Mouse (Mus musculus) T-helper 1 cell (primary cell): ENCODE data around the gene Ero1lb.

Source experiments
- in situ Hi-C: fragments of 300-600 bp; cut with MboI, MseI; formaldehyde crosslinking; loops from one replicate; pipeline ENCODE4 v1.15.1; 2025; ENCODE audit warnings: high pct_unique_total_duplicates

Gene Ero1lb

GRCm38 (mm10) chr13:12565621-12566390 lies at the start of gene Ero1lb:
Ero1lb (plus strand) TSS chr13:12565874.
- in situ Hi-C loops: no loop called here

- in situ Hi-C loops: no loop called here
Observed at GRCm38 (mm10) chr13:12519371-12519770, 46.3 kb upstream of the Ero1lb start.

GRCm38 (mm10) chr13:12519955-12520584 lies 45.6 kb upstream of the Ero1lb start, which contains the start of gene Edaradd:
Edaradd (minus strand) TSS chr13:12520438.
- in situ Hi-C loops: no loop called here

- in situ Hi-C loops: no loop called here
Observed at GRCm38 (mm10) chr13:12522346-12522745, 43.3 kb upstream of the Ero1lb start.

GRCm38 (mm10) chr13:12525678-12526077 lies 40.0 kb upstream of the Ero1lb start:
- in situ Hi-C loops: no loop called here

GRCm38 (mm10) chr13:12534628-12535027 lies 31.0 kb upstream of the Ero1lb start:
- in situ Hi-C loops: no loop called here

- in situ Hi-C loops: no loop called here
Observed at GRCm38 (mm10) chr13:12537971-12538370, 27.7 kb upstream of the Ero1lb start.

GRCm38 (mm10) chr13:12539716-12540115 lies 26.0 kb upstream of the Ero1lb start:
- in situ Hi-C loops: no loop called here

GRCm38 (mm10) chr13:12540119-12540518 lies 25.6 kb upstream of the Ero1lb start:
- in situ Hi-C loops: no loop called here

- in situ Hi-C loops: no loop called here
Observed at GRCm38 (mm10) chr13:12542006-12542981, 23.4 kb upstream of the Ero1lb start.

GRCm38 (mm10) chr13:12543246-12543645 lies 22.4 kb upstream of the Ero1lb start:
- in situ Hi-C loops: no loop called here

GRCm38 (mm10) chr13:12543880-12544568 lies 21.6 kb upstream of the Ero1lb start:
- in situ Hi-C loops: no loop called here

GRCm38 (mm10) chr13:12554211-12554610 lies 11.5 kb upstream of the Ero1lb start:
- in situ Hi-C loops: no loop called here

- in situ Hi-C loops: no loop called here
Observed at GRCm38 (mm10) chr13:12559044-12559443, 6.6 kb upstream of the Ero1lb start.

GRCm38 (mm10) chr13:12559462-12560120 lies 6.1 kb upstream of the Ero1lb start:
- in situ Hi-C loops: no loop called here

GRCm38 (mm10) chr13:12561729-12562128 lies 3.9 kb upstream of the Ero1lb start:
- in situ Hi-C loops: no loop called here

GRCm38 (mm10) chr13:12562256-12562655 lies 3.4 kb upstream of the Ero1lb start:
- in situ Hi-C loops: no loop called here

- in situ Hi-C loops: no loop called here
Observed at GRCm38 (mm10) chr13:12567936-12568335, 2.3 kb downstream of the Ero1lb start.

- in situ Hi-C loops: no loop called here
Observed at GRCm38 (mm10) chr13:12568597-12569469, 3.2 kb downstream of the Ero1lb start.

GRCm38 (mm10) chr13:12569741-12570140 lies 4.1 kb downstream of the Ero1lb start:
- in situ Hi-C loops: no loop called here
